Mouse (Mus musculus) CH12.LX (cell line): Measurements from ENCODE around the gene Fen1. TPM values are rescaled to one million over a fixed set of nuclear protein-coding genes. Genes with fewer than 3 reads are reported as not detected.

Experiments used
- DNase-seq: peaks from one replicate; pipeline ENCODE4 v3.0.0-alpha.2; 2013; ENCODE audit errors: extremely low read depth
- H3K27ac ChIP-seq: 2 replicates; pipeline ENCODE4 v1.5.1; 2012; ENCODE audit warnings: low read depth, mild to moderate bottlenecking, control low read depth, moderate library complexity; ENCODE audit not compliant: insufficient read depth
- H3K27me3 ChIP-seq: replicated peaks from 2 replicates; pipeline ENCODE3; 2012; ENCODE audit warnings: inconsistent platforms
- H3K36me3 ChIP-seq, 2 experiments: replicated peaks in 1 of 2; 2 replicates each; pipeline versions ENCODE3 to v1.6.1; 2012; ENCODE audit warnings: inconsistent platforms in 1 of 2, low read length in 1 of 2, mild to moderate bottlenecking in 1 of 2, mixed read lengths in 1 of 2, moderate library complexity in 1 of 2; ENCODE audit not compliant: control insufficient read depth in 1 of 2, insufficient read depth in 1 of 2
- H3K4me1 ChIP-seq, 2 experiments: 2 replicates each; pipeline ENCODE4 v1.6.1; 2012; ENCODE audit warnings: inconsistent platforms in 1 of 2, moderate library complexity in 1 of 2; ENCODE audit not compliant: insufficient read depth in 2 of 2, control insufficient read depth in 1 of 2
- H3K4me2 ChIP-seq: 2 replicates; pipeline ENCODE4 v1.6.1; 2012; ENCODE audit warnings: low read depth, mild to moderate bottlenecking, control low read depth; ENCODE audit not compliant: poor library complexity, insufficient read depth, severe bottlenecking
- H3K4me3 ChIP-seq, 3 experiments: fragments of 150-350 bp in 1 of 3; sonication (generic) in 1 of 3; replicated peaks in 1 of 3; 2 replicates each; pipeline versions ENCODE3 to v1.5.1; 2011 to 2012; ENCODE audit warnings: low read depth in 2 of 3, low read length in 2 of 3, mild to moderate bottlenecking in 2 of 3, moderate library complexity in 2 of 3, control low read depth in 1 of 3, improper control_type of control experiment in 1 of 3, inconsistent platforms in 1 of 3, mixed read lengths in 1 of 3; ENCODE audit not compliant: poor library complexity in 1 of 3
- H3K79me2 ChIP-seq: replicated peaks from 2 replicates; pipeline ENCODE4 v1.6.1; 2012; ENCODE audit warnings: mild to moderate bottlenecking, moderate library complexity; ENCODE audit not compliant: control insufficient read depth, poor library complexity, insufficient read depth, severe bottlenecking; ENCODE audit errors: extremely low read depth
- H3K9ac ChIP-seq: 2 replicates; pipeline ENCODE4 v1.6.1; 2012; ENCODE audit warnings: low read depth, mild to moderate bottlenecking, control low read depth, moderate library complexity; ENCODE audit not compliant: insufficient read depth
- H3K9me3 ChIP-seq: replicated peaks from 2 replicates; pipeline ENCODE3; 2012; ENCODE audit warnings: low read length, inconsistent platforms, mixed read lengths
- CHD1 ChIP-seq: IDR thresholded peaks from 2 replicates; pipeline ENCODE4 v1.6.1; 2012; ENCODE audit warnings: low read depth, low read length, improper control_type of control experiment, inconsistent platforms
- CTCF ChIP-seq, 2 experiments: IDR thresholded peaks in 1 of 2; conservative IDR thresholded peaks in 1 of 2; 2 replicates each; pipeline ENCODE4 v1.5.1; 2011 to 2012; ENCODE audit warnings: low read depth in 2 of 2, low read length in 2 of 2, improper control_type of control experiment in 1 of 2, inconsistent platforms in 1 of 2, mild to moderate bottlenecking in 1 of 2, moderate library complexity in 1 of 2
- E2F4 ChIP-seq: IDR thresholded peaks from 2 replicates; pipeline ENCODE4 v1.6.1; 2011; ENCODE audit warnings: low read depth, low read length, improper control_type of control experiment; ENCODE audit not compliant: insufficient replicate concordance
- ELF1 ChIP-seq: IDR thresholded peaks from 2 replicates; pipeline ENCODE4 v1.6.1; 2014; ENCODE audit warnings: low read depth, mild to moderate bottlenecking, inconsistent platforms, low read length, improper control_type of control experiment
- JUN ChIP-seq: IDR thresholded peaks from 2 replicates; pipeline ENCODE4 v1.6.1; 2011; ENCODE audit warnings: low read depth, mild to moderate bottlenecking, low read length, improper control_type of control experiment, moderate library complexity; ENCODE audit not compliant: insufficient read depth
- JUND ChIP-seq: conservative IDR thresholded peaks from 2 replicates; pipeline ENCODE4 v1.6.1; 2011; ENCODE audit warnings: low read depth, low read length, improper control_type of control experiment
- KAT2A ChIP-seq: IDR thresholded peaks from 2 replicates; pipeline ENCODE4 v1.6.1; 2012; ENCODE audit warnings: low read length, improper control_type of control experiment, inconsistent platforms; ENCODE audit not compliant: insufficient replicate concordance
- MAFK ChIP-seq: IDR thresholded peaks from 2 replicates; pipeline ENCODE4 v1.6.1; 2011; ENCODE audit warnings: low read length, improper control_type of control experiment; ENCODE audit not compliant: insufficient replicate concordance
- MXI1 ChIP-seq: IDR thresholded peaks from 2 replicates; pipeline ENCODE4 v1.6.1; 2011; ENCODE audit warnings: mild to moderate bottlenecking, low read depth, low read length, improper control_type of control experiment
- MYC ChIP-seq: IDR thresholded peaks from 2 replicates; pipeline ENCODE4 v1.6.1; 2011; ENCODE audit warnings: low read depth, mild to moderate bottlenecking, improper control_type of control experiment, low read length
- NRF1 ChIP-seq: IDR thresholded peaks from 2 replicates; pipeline ENCODE4 v1.6.1; 2014; ENCODE audit warnings: low read depth, mild to moderate bottlenecking, inconsistent platforms, low read length, improper control_type of control experiment, moderate library complexity
- PAX5 ChIP-seq: IDR thresholded peaks from 2 replicates; pipeline ENCODE4 v1.6.1; 2012; ENCODE audit warnings: low read length, inconsistent platforms, mixed read lengths
- POLR2A ChIP-seq: IDR thresholded peaks from 2 replicates; pipeline ENCODE4 v1.6.1; 2011; ENCODE audit warnings: low read depth, mild to moderate bottlenecking, improper control_type of control experiment, low read length
- POLR2AphosphoS2 ChIP-seq: IDR thresholded peaks from 2 replicates; pipeline ENCODE4 v1.6.1; 2011; ENCODE audit warnings: low read depth, low read length, improper control_type of control experiment
- RAD21 ChIP-seq: IDR thresholded peaks from 2 replicates; pipeline ENCODE4 v1.6.1; 2011; ENCODE audit warnings: low read depth, mild to moderate bottlenecking, low read length, improper control_type of control experiment, moderate library complexity
- RCOR1 ChIP-seq: conservative IDR thresholded peaks from 2 replicates; pipeline ENCODE4 v1.6.1; 2012; ENCODE audit warnings: low read depth, mild to moderate bottlenecking, inconsistent platforms, low read length, improper control_type of control experiment
- USF1 ChIP-seq: IDR thresholded peaks from 2 replicates; pipeline ENCODE4 v1.6.1; 2014; ENCODE audit warnings: low read depth, mild to moderate bottlenecking, inconsistent platforms, low read length, improper control_type of control experiment
- ZC3H11A ChIP-seq: IDR thresholded peaks from 2 replicates; pipeline ENCODE4 v1.6.1; 2012; ENCODE audit warnings: low read depth, mild to moderate bottlenecking, inconsistent platforms, low read length, improper control_type of control experiment
- ZMIZ1 ChIP-seq: IDR thresholded peaks from 2 replicates; pipeline ENCODE4 v1.6.1; 2012; ENCODE audit warnings: low read depth, mild to moderate bottlenecking, inconsistent platforms, low read length, improper control_type of control experiment
- ZNF384 ChIP-seq: IDR thresholded peaks from 2 replicates; pipeline ENCODE4 v1.6.1; 2012; ENCODE audit warnings: low read depth, low read length, improper control_type of control experiment, inconsistent platforms
- dilution Hi-C: fragments of 300-500 bp; cut with MboI; formaldehyde crosslinking; loops from 2 replicates; pipeline ENCODE4 v1.14.3; 2020; ENCODE audit warnings: low sequenced_read_pairs; ENCODE audit not compliant: extremely low pct_unique_long_range_greater_than_20kb, extremely low pct_ligation_motif_present
- in situ Hi-C: fragments of 300-500 bp; cut with MboI; formaldehyde crosslinking; loops from 3 replicates; pipeline ENCODE4 v1.14.3; 2019; ENCODE audit warnings: low sequenced_read_pairs, low pct_ligation_motif_present, low pct_unique_long_range_greater_than_20kb, mixed read lengths
- polyA plus RNA-seq: library from polyadenylated mRNA; unstranded; fragments of >175 nt; gene quantifications from 2 replicates; pipeline ENCODE4 v1.2.1, GENCODE M21; 2012; ENCODE audit warnings: low read depth; ENCODE audit not compliant: insufficient read length
- total RNA-seq, 2 experiments: library from RNA; depleted of rRNA; stranded (reverse); fragments of 300-350 nt in 1 of 2; fragments of >200 nt in 1 of 2; gene quantifications; 2 replicates each; pipeline ENCODE4 v1.2.3; 2012 to 2014

Gene Fen1
- total and polyA plus RNA-seq, 3 experiments, result 111 to 156 (median 125) TPM

GRCm38 (mm10) chr19:10173844-10174539 lies 30.0 kb downstream of the Fen1 start:
- H3K36me3 ChIP-seq, result no peaks in the 10 kb centered on the region
- H3K4me3 ChIP-seq, result no peak overlapping the region
- H3K4me2 ChIP-seq, result no peak overlapping the region
- H3K9ac ChIP-seq, result no peak overlapping the region
- in situ Hi-C loops, result no loop called here
- no peaks in the 10 kb centered on the region for H3K27me3 ChIP-seq
- H3K4me1 ChIP-seq, result peaks cover 9 to 31% of the 10 kb centered on the region in 2 experiments
- no peak for TF ChIP-seq KAT2A
- no peak for TF ChIP-seq ZNF384
- no peak for TF ChIP-seq CHD1
- no peak for TF ChIP-seq CTCF (conservative IDR thresholded peaks at IDR 0.05 in 1 of 2, IDR thresholded peaks at IDR 0.05 in 1 of 2; ENCODE audit: low read depth in 2 of 2, low read length in 2 of 2)
- TF ChIP-seq MXI1, result no peak
- no peak for TF ChIP-seq RAD21
- TF ChIP-seq PAX5, result no peak
- no peak for TF ChIP-seq NRF1
- TF ChIP-seq ZC3H11A, result no peak
- TF ChIP-seq MAFK, result no peak
- TF ChIP-seq MYC, result no peak
- TF ChIP-seq E2F4, result no peak
- no peak for TF ChIP-seq JUN
- no peak for TF ChIP-seq ELF1
- no peak for TF ChIP-seq POLR2A
- no peak for TF ChIP-seq USF1
- TF ChIP-seq, all 38 proteins: peak for 0
- H3K27ac ChIP-seq, result no peak overlapping the region
- dilution Hi-C loops, result no loop called here
- no peak for DNase-seq
- no peaks in the 10 kb centered on the region for H3K79me2 ChIP-seq
- H3K9me3 ChIP-seq, result peaks cover 3% of the 10 kb centered on the region

GRCm38 (mm10) chr19:10173116-10173718 lies 30.8 kb downstream of the Fen1 start:
- Histone ChIP-seq H3K4me2 (no peak overlapping the region), H3K9me3 (peaks cover under 1% of the 10 kb centered on the region), H3K4me1 (peaks cover 9 to 31% of the 10 kb centered on the region in 2 experiments)
- in situ Hi-C loops, result no loop called here
- no peak for DNase-seq
- TF ChIP-seq JUN (no peak), MAFK (peak; percentile 74), ZMIZ1 (no peak), ZC3H11A (no peak), CHD1 (no peak), POLR2AphosphoS2 (no peak), JUND (no peak), RCOR1 (no peak)
- TF ChIP-seq, all 38 proteins: peak for 1
- dilution Hi-C loops, result no loop called here
- H3K79me2 ChIP-seq, result no peaks in the 10 kb centered on the region
- H3K27me3 ChIP-seq, result no peaks in the 10 kb centered on the region
- H3K9ac ChIP-seq, result no peak overlapping the region
- H3K4me3 ChIP-seq, result no peak overlapping the region
- no peak overlapping the region for H3K27ac ChIP-seq
- H3K36me3 ChIP-seq, result no peaks in the 10 kb centered on the region
